Mouse (Mus musculus) thymus, adult 2 months (tissue): ENCODE measurements around the gene Akirin2.

ENCODE experiments used
- CTCF ChIP-seq: fragments of 200-500 bp; IDR thresholded peaks from 2 replicates; pipeline ENCODE4 v1.5.1; 2012; ENCODE audit warnings: mild to moderate bottlenecking, control low read depth, low read length, moderate library complexity, borderline replicate concordance; ENCODE audit not compliant: control insufficient read depth, poor library complexity, insufficient read depth; ENCODE audit errors: extremely low read depth
- POLR2A ChIP-seq: fragments of 200-500 bp; IDR thresholded peaks from 2 replicates; pipeline ENCODE4 v1.6.1; 2012; ENCODE audit warnings: mild to moderate bottlenecking, low read length, control low read depth, moderate library complexity; ENCODE audit not compliant: control insufficient read depth, poor library complexity, insufficient read depth; ENCODE audit errors: extremely low read depth

DNA sequence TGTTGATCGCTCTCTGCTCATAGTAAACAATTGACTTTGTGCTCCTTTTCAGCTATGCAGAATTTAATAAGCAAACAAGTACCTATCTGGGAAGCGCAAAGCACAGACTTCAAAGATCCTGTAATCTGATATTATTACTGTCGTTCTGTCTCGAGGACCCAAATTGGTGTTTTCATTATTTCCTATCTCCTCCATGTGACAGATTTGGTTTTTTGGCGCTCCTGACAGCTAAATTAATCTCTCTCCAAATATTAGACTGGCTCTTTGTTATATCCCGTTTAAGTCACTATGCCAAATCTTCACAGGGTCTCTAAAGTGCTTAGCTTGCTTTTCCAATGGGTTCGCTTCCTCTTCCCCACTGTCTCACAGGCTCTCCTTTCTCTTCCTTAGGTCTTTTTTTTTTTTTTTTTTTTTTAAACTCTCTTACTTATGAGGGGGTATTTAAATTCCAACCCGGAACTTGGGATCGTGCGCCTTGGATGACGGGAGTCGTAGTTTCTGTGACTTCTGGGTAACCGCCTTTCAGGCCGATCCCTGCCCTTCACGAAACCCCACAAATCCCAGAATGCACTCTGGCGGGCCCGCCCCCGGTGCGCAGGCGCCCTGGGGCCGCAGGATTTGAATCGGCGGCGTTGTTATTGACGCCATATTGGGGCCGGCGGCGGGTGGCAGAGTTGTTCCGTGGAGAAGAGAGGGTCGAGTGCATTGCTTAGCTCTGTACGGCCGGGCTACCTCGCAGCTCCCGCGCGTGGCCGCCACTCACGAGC, 573 bp upstream of the Akirin2 start:
- TF ChIP-seq CTCF = no peak
- TF ChIP-seq POLR2A = peak; percentile 95
